Mouse (Mus musculus): ENCODE measurements around the gene Coq4. TPM values are rescaled to one million over a fixed set of nuclear protein-coding genes. Genes with fewer than 3 reads are reported as not detected.

Gene Coq4
- total RNA-seq, 2 experiments from 2014 or later: 2.2 to 9.2 TPM

GRCm38 (mm10) chr2:29843231-29844105, 56.2 kb downstream of the Coq4 start:
- no peak for ATAC-seq (replicated peaks; ENCODE audit: low FRiP score, poor library complexity, severe bottlenecking)

- ATAC-seq (replicated peaks; ENCODE audit: low FRiP score, poor library complexity, severe bottlenecking): no peak
Observed at GRCm38 (mm10) chr2:29844115-29844514, 56.8 kb downstream of the Coq4 start.

- no peak for ATAC-seq (replicated peaks; ENCODE audit: low FRiP score, poor library complexity, severe bottlenecking)
Observed at GRCm38 (mm10) chr2:29844661-29845060, 57.4 kb downstream of the Coq4 start.

- ATAC-seq (replicated peaks; ENCODE audit: low FRiP score, poor library complexity, severe bottlenecking): no peak
Observed at GRCm38 (mm10) chr2:29845636-29846035, 58.3 kb downstream of the Coq4 start.

GRCm38 (mm10) chr2:29846061-29846853, 59.0 kb downstream of the Coq4 start:
- ATAC-seq (replicated peaks; ENCODE audit: low FRiP score, poor library complexity, severe bottlenecking): no peak

- no peak for ATAC-seq (replicated peaks; ENCODE audit: low FRiP score, poor library complexity, severe bottlenecking)
Observed at GRCm38 (mm10) chr2:29846911-29847310, 59.6 kb downstream of the Coq4 start.

Other genes with a start within 250 kb of the Coq4 start
- 7.5 and 8.5 TPM in 2 replicates for gene Rapgef1, start 167.8 kb upstream of the Coq4 start, total RNA-seq (2015; ENCODE audit: low replicate concordance)
- gene Rapgef1, start 167.8 kb upstream of the Coq4 start, total RNA-seq (2017; ENCODE audit: low replicate concordance): 7.3 and 13.0 TPM in 2 replicates
- not detected in 2 replicates for gene Gm13420, start 35.8 kb upstream of the Coq4 start, total RNA-seq (2015; ENCODE audit: low replicate concordance)
- gene Gm13420, start 35.8 kb upstream of the Coq4 start, total RNA-seq (2017; ENCODE audit: low replicate concordance): not detected in 2 replicates
- not detected in 2 replicates for gene Gm13547, start 28.2 kb upstream of the Coq4 start, total RNA-seq (2015; ENCODE audit: low replicate concordance)
- 1.3 TPM in 1 of 2 replicates, not detected in the other for gene Gm13547, start 28.2 kb upstream of the Coq4 start, total RNA-seq (2017; ENCODE audit: low replicate concordance)
- 25.1 and 27.7 TPM in 2 replicates for gene Trub2, start 1.0 kb downstream of the Coq4 start, total RNA-seq (2015; ENCODE audit: low replicate concordance)
- 29.7 and 31.1 TPM in 2 replicates for gene Trub2, start 1.0 kb downstream of the Coq4 start, total RNA-seq (2017; ENCODE audit: low replicate concordance)
- gene Slc27a4, start 15.1 kb downstream of the Coq4 start, total RNA-seq (2015; ENCODE audit: low replicate concordance): 1.9 and 4.2 TPM in 2 replicates
- 5.1 and 9.8 TPM in 2 replicates for gene Slc27a4, start 15.1 kb downstream of the Coq4 start, total RNA-seq (2017; ENCODE audit: low replicate concordance)
- 5.4 and 8.2 TPM in 2 replicates for gene Urm1, start 32.6 kb downstream of the Coq4 start, total RNA-seq (2015; ENCODE audit: low replicate concordance)
- gene Urm1, start 32.6 kb downstream of the Coq4 start, total RNA-seq (2017; ENCODE audit: low replicate concordance): 5.6 and 8.9 TPM in 2 replicates
- 16.9 and 19.4 TPM in 2 replicates for gene Cercam, start 81.7 kb downstream of the Coq4 start, total RNA-seq (2015; ENCODE audit: low replicate concordance)
- 18.8 and 20.8 TPM in 2 replicates for gene Cercam, start 81.7 kb downstream of the Coq4 start, total RNA-seq (2017; ENCODE audit: low replicate concordance)
- gene Odf2, start 101.7 kb downstream of the Coq4 start, total RNA-seq (2015; ENCODE audit: low replicate concordance): 25.2 and 25.9 TPM in 2 replicates
- 51.4 and 68.7 TPM in 2 replicates for gene Odf2, start 101.7 kb downstream of the Coq4 start, total RNA-seq (2017; ENCODE audit: low replicate concordance)
- gene Gle1, start 147.9 kb downstream of the Coq4 start, total RNA-seq (2015; ENCODE audit: low replicate concordance): 3.5 and 12.1 TPM in 2 replicates
- 16.0 and 23.0 TPM in 2 replicates for gene Gle1, start 147.9 kb downstream of the Coq4 start, total RNA-seq (2017; ENCODE audit: low replicate concordance)
- 16.5 TPM in 2 replicates for gene Sptan1, start 178.1 kb downstream of the Coq4 start, total RNA-seq (2015; ENCODE audit: low replicate concordance)
- 18.1 and 21.6 TPM in 2 replicates for gene Sptan1, start 178.1 kb downstream of the Coq4 start, total RNA-seq (2017; ENCODE audit: low replicate concordance)